Mouse (Mus musculus): Measurements from ENCODE around the gene Cdc6.
A peak's percentile ranks its signal among the peaks of the same experiment; 100 is the strongest.

Cdc6 gene

GRCm38 (mm10) chr11:98961051-98961592, 53.5 kb downstream of the Cdc6 start:
- peak; percentile 42 for DNase-seq (ENCODE audit: low read depth, low spot score)

DNA sequence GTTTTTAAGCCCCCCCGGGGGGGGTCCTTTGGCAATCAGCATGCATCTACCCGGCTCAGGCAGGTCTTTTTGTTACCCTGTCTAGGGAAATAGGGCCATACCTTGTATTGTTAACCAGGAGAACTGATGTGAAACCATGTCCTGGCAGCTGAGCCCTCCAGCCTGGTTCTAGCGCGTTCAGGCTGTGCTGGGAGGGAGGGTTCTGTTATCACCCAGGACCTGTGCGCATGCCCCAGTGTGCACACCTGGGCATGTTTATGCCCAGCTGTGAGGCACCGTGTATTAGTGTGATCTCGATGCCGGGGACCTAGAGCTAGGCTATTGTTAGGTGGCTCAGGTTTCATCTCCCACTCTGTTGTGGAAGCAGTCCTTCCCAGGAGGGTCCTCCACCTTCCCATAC, 54.2 kb downstream of the Cdc6 start:
- peak; percentile 74 for DNase-seq (ENCODE audit: low read depth, low spot score)

DNA sequence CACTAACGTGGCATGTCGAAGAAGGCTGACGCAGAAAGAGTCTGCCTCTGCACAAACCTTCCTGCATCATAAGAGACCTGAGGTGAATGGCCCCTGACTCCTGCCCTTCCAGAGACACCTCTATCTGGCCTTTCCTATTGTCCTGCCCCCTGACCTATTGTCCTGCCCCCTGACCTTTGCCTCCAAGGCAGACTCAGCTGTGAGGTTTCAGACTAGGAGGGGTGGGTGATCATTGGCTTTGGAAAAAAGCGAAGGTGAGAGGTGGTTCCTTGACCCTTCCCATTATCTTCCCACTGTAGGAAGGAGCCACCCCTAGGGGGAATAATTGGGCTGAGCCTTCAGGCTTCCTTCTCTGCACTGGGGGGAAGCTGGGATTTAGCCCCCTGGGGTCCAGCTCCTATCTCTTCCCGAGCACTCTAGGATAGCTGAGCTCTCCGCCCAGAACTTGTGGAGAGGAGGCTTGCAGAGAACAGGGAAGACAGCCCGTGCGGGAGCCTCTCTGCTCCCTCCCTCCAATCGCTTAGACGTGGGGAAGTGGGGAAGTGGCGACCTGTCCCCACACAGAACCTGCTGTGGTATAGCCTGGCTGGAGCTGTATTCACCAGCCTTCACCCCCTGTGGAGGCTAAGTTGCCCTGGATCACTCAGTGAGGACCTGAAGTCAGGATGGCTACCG, 55.0 kb downstream of the Cdc6 start:
- no peak for DNase-seq (ENCODE audit: low read depth, low spot score)

DNA sequence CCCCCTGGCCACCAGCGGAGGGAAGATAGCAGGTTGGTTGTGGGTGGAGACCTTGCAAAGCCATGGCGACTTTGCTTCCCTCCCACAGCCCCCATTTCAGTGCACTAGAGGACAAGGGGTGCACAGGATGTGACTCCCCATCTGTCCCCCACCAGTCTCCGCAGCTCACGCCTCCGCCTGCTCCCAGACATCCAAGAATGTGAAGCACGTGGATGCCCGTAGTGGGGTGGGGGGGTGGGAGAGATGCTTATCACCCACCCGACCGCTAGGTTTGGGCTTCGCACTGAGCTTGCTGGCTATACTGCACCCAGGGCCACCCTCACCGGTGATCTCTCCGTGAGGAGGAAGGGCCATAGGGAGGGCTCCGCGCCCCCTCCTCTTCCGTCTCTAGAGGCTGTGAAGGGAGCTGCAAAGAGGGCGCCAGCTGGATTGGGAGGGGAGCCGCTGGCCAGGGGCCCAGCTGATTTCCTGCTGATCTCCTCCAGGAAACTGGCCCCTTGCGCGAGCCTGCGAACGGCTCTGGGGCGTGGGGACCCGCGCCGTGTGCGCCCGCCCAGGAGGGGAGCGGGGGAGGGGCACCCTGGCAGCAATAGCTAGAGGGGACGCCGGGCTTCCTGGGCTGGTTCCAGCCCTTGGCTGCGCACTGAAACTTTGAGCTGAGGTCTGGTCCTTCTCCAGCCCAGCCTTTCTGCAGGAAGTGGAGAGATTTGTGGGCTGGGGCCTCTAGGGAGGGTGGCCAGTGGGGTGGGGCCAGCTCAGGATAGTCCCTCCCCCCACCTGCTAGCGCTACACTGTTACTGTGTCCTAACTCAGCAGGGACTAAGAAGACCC, 55.8 kb downstream of the Cdc6 start:
- peak; percentile 76 for DNase-seq (ENCODE audit: low read depth, low spot score)

DNA sequence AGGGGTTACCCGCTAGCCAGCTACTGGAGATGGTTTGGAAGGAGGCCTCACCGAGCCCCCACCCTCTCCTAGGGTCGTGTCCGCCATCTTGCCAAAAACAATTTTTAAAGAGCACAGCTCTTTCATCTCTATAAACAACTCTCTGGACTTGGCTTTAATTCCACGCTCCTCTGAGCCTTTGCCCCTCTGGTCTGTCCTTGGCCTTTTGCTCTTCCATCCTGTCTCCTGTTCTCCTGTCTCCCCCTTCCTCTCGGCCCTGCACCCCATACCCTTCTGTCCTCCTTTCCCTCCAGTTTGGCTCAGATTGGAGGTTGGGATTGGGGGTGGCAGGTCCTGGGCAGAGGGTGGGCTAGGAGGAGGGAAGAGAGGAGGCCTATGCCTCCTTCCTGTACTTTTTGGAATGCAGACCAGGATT, 56.6 kb downstream of the Cdc6 start:
- DNase-seq (ENCODE audit: low read depth, low spot score): no peak

GRCm38 (mm10) chr11:98964616-98965415, 57.2 kb downstream of the Cdc6 start:
- DNase-seq (ENCODE audit: low read depth, low spot score): peak; percentile 22

DNA sequence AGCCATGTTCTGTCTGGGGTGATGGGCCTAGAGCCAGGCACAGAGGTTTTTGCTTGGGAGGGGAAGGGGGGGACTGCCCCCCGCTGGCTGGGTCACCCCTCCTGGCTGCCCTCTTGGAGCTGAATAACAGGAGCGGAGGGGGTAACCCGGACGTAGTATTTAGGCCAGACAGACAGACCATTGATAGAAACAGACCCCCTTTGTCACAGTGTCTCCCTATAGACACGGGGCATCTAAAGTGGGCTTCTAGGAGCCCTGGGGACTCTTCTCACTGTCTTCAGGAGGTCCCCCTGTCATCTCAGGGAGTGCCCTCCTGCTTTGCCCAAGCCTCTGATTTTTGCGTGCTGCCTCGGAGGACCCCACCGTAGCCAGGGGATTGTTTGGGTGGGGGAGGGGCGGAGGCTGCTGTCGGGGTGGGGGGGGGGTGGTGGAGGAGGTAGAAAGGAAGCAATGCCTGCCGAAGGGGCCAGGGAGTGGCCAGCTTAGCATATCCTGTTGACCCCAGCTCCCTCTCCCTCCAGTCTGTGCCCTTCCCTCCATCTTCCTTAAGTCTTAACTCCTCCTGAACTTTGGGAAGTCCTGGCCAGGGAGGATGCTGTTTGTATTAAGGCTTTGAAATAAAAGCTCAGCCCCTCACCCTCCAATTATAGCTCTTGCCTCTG, 57.9 kb downstream of the Cdc6 start:
- DNase-seq (ENCODE audit: low read depth, low spot score): no peak

GRCm38 (mm10) chr11:98966499-98967141, 59.0 kb downstream of the Cdc6 start:
- DNase-seq (ENCODE audit: low read depth, low spot score): peak; percentile 42

GRCm38 (mm10) chr11:98968079-98968478, 60.5 kb downstream of the Cdc6 start:
- no peak for DNase-seq (ENCODE audit: low read depth, low spot score)

DNA sequence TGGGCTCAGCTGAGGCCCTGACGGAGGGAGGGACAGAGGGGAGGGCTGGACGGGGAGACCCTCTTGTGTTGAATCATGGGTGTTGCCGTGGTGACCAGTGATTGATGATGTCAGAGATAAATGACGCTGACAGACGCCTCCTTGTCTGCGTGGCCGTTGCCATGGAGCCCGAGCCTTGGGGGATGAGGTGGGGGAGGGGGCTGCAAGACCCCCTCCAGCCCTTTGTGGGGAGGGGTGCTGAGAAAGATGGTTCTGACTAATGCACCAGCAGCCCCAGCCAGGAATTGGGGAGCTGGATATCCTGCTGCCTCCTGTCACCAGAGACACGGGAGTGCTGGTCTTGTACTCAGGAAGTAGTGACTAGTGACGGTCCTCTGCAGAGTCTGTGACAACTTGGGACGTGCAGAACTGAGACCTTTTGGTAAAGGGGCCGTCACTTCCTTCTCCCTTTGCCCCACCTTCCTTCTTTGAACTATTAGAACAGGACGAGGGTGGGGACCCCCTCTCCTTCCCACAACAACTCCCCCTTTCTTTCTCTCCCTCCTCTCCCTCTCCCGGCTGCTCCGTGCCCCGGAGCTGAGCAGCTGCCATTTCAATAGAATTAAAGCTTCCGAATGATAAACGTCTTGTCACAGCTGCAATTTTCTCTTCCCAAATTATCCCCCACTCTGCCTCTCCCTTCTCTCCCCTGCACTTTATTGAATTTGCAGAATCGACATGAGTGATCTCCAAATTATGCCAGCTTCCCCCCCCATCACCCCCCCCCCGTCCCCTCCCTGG, 61.3 kb downstream of the Cdc6 start:
- DNase-seq (ENCODE audit: low read depth, low spot score): peak; percentile 56

GRCm38 (mm10) chr11:98969496-98969927, 61.9 kb downstream of the Cdc6 start:
- no peak for DNase-seq (ENCODE audit: low read depth, low spot score)

GRCm38 (mm10) chr11:98970191-98970925, 62.8 kb downstream of the Cdc6 start:
- peak; percentile 30 for DNase-seq (ENCODE audit: low read depth, low spot score)

- DNase-seq (ENCODE audit: low read depth, low spot score): peak; percentile 25
Measured at GRCm38 (mm10) chr11:98971316-98972031, 63.9 kb downstream of the Cdc6 start.

- DNase-seq (ENCODE audit: low read depth, low spot score): peak; percentile 90
Measured at GRCm38 (mm10) chr11:98972215-98972614, 64.6 kb downstream of the Cdc6 start.

- DNase-seq (ENCODE audit: low read depth, low spot score): peak; percentile 20
Measured at GRCm38 (mm10) chr11:98972801-98973360, 65.3 kb downstream of the Cdc6 start.
